Mouse (Mus musculus): Measurements from ENCODE around the gene Gpr156. TPM values are rescaled to one million over a fixed set of nuclear protein-coding genes. Genes with fewer than 3 reads are reported as not detected.
A peak's percentile ranks its signal among the peaks of the same experiment; 100 is the strongest.

Gene Gpr156
- polyA plus RNA-seq, 1 experiment: 0.22 TPM

GRCm38 (mm10) chr16:37989796-37990195 is 73.5 kb downstream of the Gpr156 start:
- 37% methylated on average over 3 of the region's 3 CpGs for WGBS

DNA sequence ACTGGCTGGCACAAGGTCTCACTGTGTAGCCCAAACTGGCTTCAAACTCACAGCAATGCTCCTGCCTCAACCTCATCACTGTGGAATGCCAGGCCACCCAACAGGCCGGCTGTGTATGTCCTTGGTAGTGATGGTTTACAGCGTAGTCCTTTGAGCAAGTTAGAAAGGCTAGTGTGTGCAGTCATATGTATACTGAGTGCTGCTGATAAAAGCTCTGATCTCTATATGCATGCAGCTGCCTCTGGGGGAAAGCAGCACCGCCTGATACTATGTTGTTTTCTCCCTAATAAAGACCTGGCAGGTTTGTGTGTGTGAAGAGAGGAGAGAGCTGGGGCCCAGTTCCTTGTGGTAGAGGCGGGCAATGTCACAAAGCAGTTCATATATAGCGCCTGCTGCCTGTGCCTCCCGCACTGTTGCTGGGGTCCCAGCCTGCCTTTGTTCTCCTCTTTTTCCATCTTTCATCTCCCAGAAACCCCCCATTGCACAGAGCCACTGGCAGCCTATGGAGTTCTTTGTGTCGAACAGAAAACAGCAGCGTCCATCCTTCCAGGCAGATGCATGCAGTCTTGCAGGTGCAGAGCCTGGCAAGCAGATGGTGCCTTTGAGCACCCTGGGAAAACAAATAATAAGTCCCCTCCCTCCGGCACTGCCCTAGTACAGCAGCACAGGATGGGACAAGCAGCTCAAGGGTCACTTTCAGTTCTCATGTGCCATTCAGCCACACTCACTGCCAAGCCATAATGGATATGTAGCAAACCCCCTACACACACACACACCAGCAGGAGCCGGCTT is 74.5 kb downstream of the Gpr156 start:
- Histone ChIP-seq H3K4me1 (ENCODE audit: control insufficient read depth, insufficient read depth, low read length) (peaks cover 7% of the 10 kb centered on the region), H3K4me3 (replicated peaks; ENCODE audit: extremely low read depth, low read depth, low read length) (no peak overlapping the region)
- 50% methylated on average over 10 of the region's 10 CpGs for WGBS
- peak; percentile 45 for DNase-seq
- TF ChIP-seq POLR2A (IDR thresholded peaks at IDR 0.05; ENCODE audit: borderline replicate concordance, extremely low read depth, low read depth, low read length): no peak
- peak; percentile 52; the same call in 1 of the 2 replicates for TF ChIP-seq CTCF (IDR thresholded peaks at IDR 0.05; ENCODE audit: insufficient read depth, low read length)

More at GRCm38 (mm10) chr16:37989796-37990195, 73.5 kb downstream of the Gpr156 start:
- H3K4me1 ChIP-seq (ENCODE audit: control insufficient read depth, insufficient read depth, low read length): peaks cover 5% of the 10 kb centered on the region
- no peak for DNase-seq
- TF ChIP-seq CTCF (IDR thresholded peaks at IDR 0.05; ENCODE audit: insufficient read depth, low read length) (no peak), POLR2A (IDR thresholded peaks at IDR 0.05; ENCODE audit: borderline replicate concordance, extremely low read depth, low read depth, low read length) (no peak)
- H3K4me3 ChIP-seq (replicated peaks; ENCODE audit: extremely low read depth, low read depth, low read length): no peak overlapping the region

DNA sequence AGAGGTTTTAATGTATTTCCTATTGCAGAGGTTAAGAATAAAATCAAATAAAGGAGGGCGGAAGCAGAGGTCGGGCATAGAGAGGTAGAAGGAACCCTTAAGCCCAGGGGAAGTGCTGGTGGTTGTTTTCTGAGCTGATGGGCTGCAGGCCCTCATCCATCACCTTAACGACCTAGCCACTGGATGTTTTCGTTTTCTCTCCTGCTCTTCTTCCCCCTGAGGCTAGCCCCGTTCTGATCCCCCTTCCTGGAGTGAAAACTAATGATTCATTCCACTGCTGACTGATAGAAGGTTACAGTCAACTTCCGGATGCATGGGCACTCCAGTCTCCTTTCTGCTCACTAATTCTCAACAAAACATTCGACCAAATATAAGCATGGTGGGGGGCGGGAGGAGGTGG is 76.5 kb downstream of the Gpr156 start:
- DNase-seq: no peak
- no peak overlapping the region for H3K4me3 ChIP-seq (replicated peaks; ENCODE audit: extremely low read depth, low read depth, low read length)
- peaks cover 7% of the 10 kb centered on the region for H3K4me1 ChIP-seq (ENCODE audit: control insufficient read depth, insufficient read depth, low read length)
- WGBS: 47% methylated on average over 8 of the region's 8 CpGs
- TF ChIP-seq POLR2A (IDR thresholded peaks at IDR 0.05; ENCODE audit: borderline replicate concordance, extremely low read depth, low read depth, low read length): no peak
- TF ChIP-seq CTCF (IDR thresholded peaks at IDR 0.05; ENCODE audit: insufficient read depth, low read length): no peak

GRCm38 (mm10) chr16:37994647-37995046 is 78.4 kb downstream of the Gpr156 start:
- DNase-seq: peak; percentile 62
- 4% methylated on average over 12 of the region's 12 CpGs for WGBS
- peak; percentile 73 for TF ChIP-seq CTCF (IDR thresholded peaks at IDR 0.05; ENCODE audit: insufficient read depth, low read length)
- no peak for TF ChIP-seq POLR2A (IDR thresholded peaks at IDR 0.05; ENCODE audit: borderline replicate concordance, extremely low read depth, low read depth, low read length)
- Histone ChIP-seq H3K4me1 (ENCODE audit: control insufficient read depth, insufficient read depth, low read length) (peaks cover 12% of the 10 kb centered on the region), H3K4me3 (replicated peaks; ENCODE audit: extremely low read depth, low read depth, low read length) (peak overlapping the region; percentile 6)

- peaks cover 10% of the 10 kb centered on the region; the same call in 1 of the 2 replicates for H3K4me1 ChIP-seq (ENCODE audit: control insufficient read depth, insufficient read depth, low read length)
- H3K4me3 ChIP-seq (replicated peaks; ENCODE audit: extremely low read depth, low read depth, low read length): no peak overlapping the region
- TF ChIP-seq CTCF (IDR thresholded peaks at IDR 0.05; ENCODE audit: insufficient read depth, low read length) (no peak), POLR2A (IDR thresholded peaks at IDR 0.05; ENCODE audit: borderline replicate concordance, extremely low read depth, low read depth, low read length) (no peak)
- 35% methylated on average over 4 of the region's 4 CpGs for WGBS
- peak; percentile 61 for DNase-seq
Measured at GRCm38 (mm10) chr16:37997771-37998170, 81.5 kb downstream of the Gpr156 start.

GRCm38 (mm10) chr16:37999762-38000161 is 83.5 kb downstream of the Gpr156 start:
- WGBS: 88% methylated on average over 1 of the region's 1 CpGs

GRCm38 (mm10) chr16:38000178-38000577 is 83.9 kb downstream of the Gpr156 start:
- DNase-seq: peak; percentile 2
- 0 out of 2 replicates have a peak, but pooled peaks cover 5% of the 10 kb centered on the region for H3K4me1 ChIP-seq (ENCODE audit: control insufficient read depth, insufficient read depth, low read length)
- no peak overlapping the region for H3K4me3 ChIP-seq (replicated peaks; ENCODE audit: extremely low read depth, low read depth, low read length)
- WGBS: 88% methylated on average over 7 of the region's 7 CpGs
- TF ChIP-seq POLR2A (IDR thresholded peaks at IDR 0.05; ENCODE audit: borderline replicate concordance, extremely low read depth, low read depth, low read length) (no peak), CTCF (IDR thresholded peaks at IDR 0.05; ENCODE audit: insufficient read depth, low read length) (no peak)

More at GRCm38 (mm10) chr16:37999762-38000161, 83.5 kb downstream of the Gpr156 start:
- H3K4me3 ChIP-seq (replicated peaks; ENCODE audit: extremely low read depth, low read depth, low read length): no peak overlapping the region
- H3K4me1 ChIP-seq (ENCODE audit: control insufficient read depth, insufficient read depth, low read length): peaks cover 8% of the 10 kb centered on the region; the same call in 1 of the 2 replicates
- DNase-seq: no peak
- TF ChIP-seq POLR2A (IDR thresholded peaks at IDR 0.05; ENCODE audit: borderline replicate concordance, extremely low read depth, low read depth, low read length): no peak
- TF ChIP-seq CTCF (IDR thresholded peaks at IDR 0.05; ENCODE audit: insufficient read depth, low read length): no peak

GRCm38 (mm10) chr16:38001766-38002165 is 85.5 kb downstream of the Gpr156 start:
- TF ChIP-seq CTCF (IDR thresholded peaks at IDR 0.05; ENCODE audit: insufficient read depth, low read length): no peak
- TF ChIP-seq POLR2A (IDR thresholded peaks at IDR 0.05; ENCODE audit: borderline replicate concordance, extremely low read depth, low read depth, low read length): no peak
- Histone ChIP-seq H3K4me1 (ENCODE audit: control insufficient read depth, insufficient read depth, low read length) (0 out of 2 replicates have a peak, but pooled peaks cover 5% of the 10 kb centered on the region), H3K4me3 (replicated peaks; ENCODE audit: extremely low read depth, low read depth, low read length) (no peak overlapping the region)
- WGBS: 45% methylated on average over 2 of the region's 2 CpGs
- DNase-seq: no peak

DNA sequence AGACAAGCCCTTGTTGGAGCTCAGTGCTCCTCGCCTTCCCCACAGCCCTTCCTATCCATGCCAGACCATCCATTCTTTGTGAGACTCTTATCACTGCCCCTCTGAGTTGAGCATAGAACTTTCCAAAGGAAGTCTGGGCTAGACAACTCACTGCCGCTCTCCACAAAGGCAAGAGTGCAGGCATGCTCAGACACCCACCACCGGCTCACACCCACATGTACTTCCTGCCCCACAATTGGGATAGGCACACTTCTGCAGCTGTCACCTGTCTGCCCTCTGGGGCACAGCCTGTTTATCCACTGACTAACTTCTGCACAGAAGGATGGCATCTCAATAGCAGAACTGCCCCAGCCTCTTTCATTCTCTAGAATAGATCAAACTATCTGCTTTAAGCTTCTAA is 86.2 kb downstream of the Gpr156 start:
- no peak for TF ChIP-seq POLR2A (IDR thresholded peaks at IDR 0.05; ENCODE audit: borderline replicate concordance, extremely low read depth, low read depth, low read length)
- TF ChIP-seq CTCF (IDR thresholded peaks at IDR 0.05; ENCODE audit: insufficient read depth, low read length): no peak

More for the DNA sequence above, 86.2 kb downstream of the Gpr156 start:
- Histone ChIP-seq H3K4me3 (replicated peaks; ENCODE audit: extremely low read depth, low read depth, low read length) (no peak overlapping the region), H3K4me1 (ENCODE audit: control insufficient read depth, insufficient read depth, low read length) (0 out of 2 replicates have a peak, but pooled peaks cover 5% of the 10 kb centered on the region)
- no peak for DNase-seq
- WGBS: 56% methylated on average over 3 of the region's 3 CpGs
